Comparison of ENCODE assay signal across 19 mouse cellular contexts in genomic region chr11:118113516-118114205, GRCm38 (mm10).
"Had no signal": no experiment of that assay in that cellular context is flagged by ENCODE, and none has a peak within 500 bp of the region (broad histone marks: within the 10 kb centered on the region; RNA-seq: fewer than 3 reads in every experiment).

No protein-coding gene starts in this region.

- H3K36me3 ChIP-seq: intestine, embryonic 15.5 days; liver, embryonic 12.5 days; liver, embryonic 15.5 days; midbrain, embryonic 12.5 days; midbrain, embryonic 15.5 days; neural tube, embryonic 13.5 days; stomach, embryonic 15.5 days had no signal

- H3K9ac ChIP-seq: intestine, embryonic 15.5 days; liver, embryonic 12.5 days; liver, embryonic 15.5 days; lung, embryonic 14.5 days; midbrain, embryonic 12.5 days; midbrain, embryonic 15.5 days; neural tube, embryonic 13.5 days; stomach, embryonic 15.5 days had no signal

- H3K4me3 ChIP-seq: intestine, embryonic 15.5 days; layer of hippocampus, adult 2 months; liver, embryonic 12.5 days; liver, embryonic 15.5 days; megakaryocyte, embryonic 14.5 days; midbrain, embryonic 12.5 days; midbrain, embryonic 15.5 days; neural tube, embryonic 13.5 days; stomach, embryonic 15.5 days had no signal

- DNase-seq: kidney, adult 18-20 months; kidney, postnatal 25 days; layer of hippocampus, adult 9-11 months; lung, embryonic 14.5 days; retina, postnatal 1 day; right cerebral cortex, postnatal 25 days; spleen, adult 18-20 months had no signal

- H3K27ac ChIP-seq: intestine, embryonic 15.5 days; kidney, postnatal 0 days; layer of hippocampus, adult 2 months; liver, embryonic 12.5 days; liver, embryonic 15.5 days; macrophage; midbrain, embryonic 12.5 days; midbrain, embryonic 15.5 days; neural tube, embryonic 13.5 days; stomach, embryonic 15.5 days had no signal

- H3K4me2 ChIP-seq: intestine, embryonic 15.5 days; liver, embryonic 12.5 days; liver, embryonic 15.5 days; lung, embryonic 14.5 days; midbrain, embryonic 12.5 days; midbrain, embryonic 15.5 days; neural tube, embryonic 13.5 days; stomach, embryonic 15.5 days had no signal

- H3K9me3 ChIP-seq: intestine, embryonic 15.5 days; liver, embryonic 12.5 days; liver, embryonic 15.5 days; megakaryocyte, embryonic 14.5 days; midbrain, embryonic 12.5 days; midbrain, embryonic 15.5 days; neural tube, embryonic 13.5 days; stomach, embryonic 15.5 days had no signal

- ATAC-seq: intestine, embryonic 15.5 days; liver, embryonic 12.5 days; lung, postnatal 0 days; midbrain, embryonic 15.5 days had no signal

- H3K27me3 ChIP-seq: intestine, embryonic 15.5 days; liver, embryonic 15.5 days; midbrain, embryonic 12.5 days; midbrain, embryonic 15.5 days; neural tube, embryonic 13.5 days; stomach, embryonic 15.5 days had no signal

- H3K4me1 ChIP-seq: intestine, embryonic 15.5 days; midbrain, embryonic 12.5 days; midbrain, embryonic 15.5 days; neural tube, embryonic 13.5 days; stomach, embryonic 15.5 days had no signal
